Mouse (Mus musculus) megakaryocyte, embryonic 14.5 days (primary cell): ENCODE data around the gene Zpbp2. TPM values are rescaled to one million over a fixed set of nuclear protein-coding genes. Genes with fewer than 3 reads are reported as not detected.

Experiments
- H3K27me3 ChIP-seq: replicated peaks from 2 replicates; pipeline ENCODE3; 2012; ENCODE audit warnings: inconsistent platforms
- H3K36me3 ChIP-seq: replicated peaks from 2 replicates; pipeline ENCODE3; 2012; ENCODE audit warnings: low read length, inconsistent platforms, mixed read lengths
- H3K4me1 ChIP-seq: 2 replicates; pipeline ENCODE4 v1.6.1; 2012; ENCODE audit warnings: inconsistent platforms
- H3K4me3 ChIP-seq: replicated peaks from 2 replicates; pipeline ENCODE3; 2012; ENCODE audit warnings: moderate library complexity, mild to moderate bottlenecking, inconsistent platforms
- H3K9me3 ChIP-seq: 2 replicates; pipeline ENCODE4 v1.6.1; 2012; ENCODE audit warnings: inconsistent platforms
- FLI1 ChIP-seq: IDR thresholded peaks from 2 replicates; pipeline ENCODE4 v1.6.1; 2012; ENCODE audit warnings: low read length, inconsistent platforms, mixed read lengths
- GATA1 ChIP-seq: IDR thresholded peaks from 3 replicates; pipeline ENCODE4 v1.6.1; 2012; ENCODE audit warnings: mixed read lengths, low read length, inconsistent platforms, borderline replicate concordance
- polyA plus RNA-seq: library from polyadenylated mRNA; stranded (reverse); fragments of >175 nt; gene quantifications from 2 replicates; pipeline ENCODE4 v1.2.3, GENCODE M21; 2012; ENCODE audit warnings: low replicate concordance; ENCODE audit not compliant: insufficient read depth

The Zpbp2 gene
- polyA plus RNA-seq, 1 experiment: 0.08 TPM

- Histone ChIP-seq H3K4me1 (peaks cover 92% of the 10 kb centered on the region), H3K9me3 (no peaks in the 10 kb centered on the region), H3K27me3 (no peaks in the 10 kb centered on the region), H3K4me3 (peak overlapping the region; percentile 93), H3K36me3 (peaks cover 72% of the 10 kb centered on the region)
- no peak for TF ChIP-seq FLI1
- no peak for TF ChIP-seq GATA1
Measured at GRCm38 (mm10) chr11:98581286-98582029, 30.6 kb downstream of the Zpbp2 start.

- Histone ChIP-seq H3K27me3 (no peaks in the 10 kb centered on the region), H3K4me3 (peak overlapping the region; percentile 93), H3K4me1 (peaks cover 86% of the 10 kb centered on the region), H3K9me3 (no peaks in the 10 kb centered on the region), H3K36me3 (peaks cover 67% of the 10 kb centered on the region)
- TF ChIP-seq GATA1: no peak
- TF ChIP-seq FLI1: no peak
Measured at GRCm38 (mm10) chr11:98582030-98582388, 31.1 kb downstream of the Zpbp2 start.

GRCm38 (mm10) chr11:98582551-98583264, 31.8 kb downstream of the Zpbp2 start:
- peaks cover 87% of the 10 kb centered on the region for H3K4me1 ChIP-seq
- peaks cover 63% of the 10 kb centered on the region for H3K36me3 ChIP-seq
- peak overlapping the region; percentile 93 for H3K4me3 ChIP-seq
- no peaks in the 10 kb centered on the region for H3K9me3 ChIP-seq
- H3K27me3 ChIP-seq: no peaks in the 10 kb centered on the region
- TF ChIP-seq FLI1 (no peak), GATA1 (no peak)

- H3K4me3 ChIP-seq: peak overlapping the region; percentile 93
- no peaks in the 10 kb centered on the region for H3K27me3 ChIP-seq
- peaks cover 89% of the 10 kb centered on the region for H3K4me1 ChIP-seq
- H3K36me3 ChIP-seq: peaks cover 60% of the 10 kb centered on the region
- H3K9me3 ChIP-seq: no peaks in the 10 kb centered on the region
- TF ChIP-seq FLI1: no peak
Measured at GRCm38 (mm10) chr11:98583265-98583552, 32.3 kb downstream of the Zpbp2 start.

- no peaks in the 10 kb centered on the region for H3K9me3 ChIP-seq
- TF ChIP-seq GATA1 (no peak), FLI1 (no peak)
- no peaks in the 10 kb centered on the region for H3K27me3 ChIP-seq
- peak overlapping the region; percentile 93 for H3K4me3 ChIP-seq
- peaks cover 89% of the 10 kb centered on the region for H3K4me1 ChIP-seq
- H3K36me3 ChIP-seq: peaks cover 60% of the 10 kb centered on the region
Measured at GRCm38 (mm10) chr11:98583571-98583970, 32.7 kb downstream of the Zpbp2 start.

- Histone ChIP-seq H3K27me3 (no peaks in the 10 kb centered on the region), H3K4me1 (peaks cover 90% of the 10 kb centered on the region), H3K9me3 (no peaks in the 10 kb centered on the region), H3K4me3 (peak overlapping the region; percentile 93), H3K36me3 (peaks cover 58% of the 10 kb centered on the region)
- no peak for TF ChIP-seq GATA1
- TF ChIP-seq FLI1: no peak
Measured at GRCm38 (mm10) chr11:98584146-98584545, 33.2 kb downstream of the Zpbp2 start.

- H3K36me3 ChIP-seq: peaks cover 53% of the 10 kb centered on the region
- H3K4me3 ChIP-seq: peak overlapping the region; percentile 93
- H3K27me3 ChIP-seq: no peaks in the 10 kb centered on the region
- H3K4me1 ChIP-seq: peaks cover 90% of the 10 kb centered on the region
- TF ChIP-seq FLI1: no peak
- no peaks in the 10 kb centered on the region for H3K9me3 ChIP-seq
Measured at GRCm38 (mm10) chr11:98584629-98585177, 33.8 kb downstream of the Zpbp2 start.

- H3K4me1 ChIP-seq: peaks cover 82% of the 10 kb centered on the region
- peaks cover 3% of the 10 kb centered on the region for H3K27me3 ChIP-seq
- TF ChIP-seq GATA1 (no peak), FLI1 (no peak)
- peak overlapping the region; percentile 93 for H3K4me3 ChIP-seq
- H3K36me3 ChIP-seq: peaks cover 39% of the 10 kb centered on the region
- H3K9me3 ChIP-seq: no peaks in the 10 kb centered on the region
Measured at GRCm38 (mm10) chr11:98586087-98586891, 35.4 kb downstream of the Zpbp2 start.

- H3K27me3 ChIP-seq: peaks cover 5% of the 10 kb centered on the region
- H3K9me3 ChIP-seq: no peaks in the 10 kb centered on the region
- H3K36me3 ChIP-seq: peaks cover 37% of the 10 kb centered on the region
- H3K4me1 ChIP-seq: peaks cover 79% of the 10 kb centered on the region
- peak within 1 kb of the TSS; percentile 93 for H3K4me3 ChIP-seq
- TF ChIP-seq GATA1 (no peak), FLI1 (no peak)
Measured at GRCm38 (mm10) chr11:98586892-98587563, 36.1 kb downstream of the Zpbp2 start, which contains the start of gene Ormdl3. Gene Ormdl3, minus strand, starts transcription at chr11:98587368.
